Mouse (Mus musculus): ENCODE measurements around the gene Kdm2b. TPM values are rescaled to one million over a fixed set of nuclear protein-coding genes. Genes with fewer than 3 reads are reported as not detected.

The Kdm2b gene
- polyA plus RNA-seq, 1 experiment, result 65.1 TPM

DNA sequence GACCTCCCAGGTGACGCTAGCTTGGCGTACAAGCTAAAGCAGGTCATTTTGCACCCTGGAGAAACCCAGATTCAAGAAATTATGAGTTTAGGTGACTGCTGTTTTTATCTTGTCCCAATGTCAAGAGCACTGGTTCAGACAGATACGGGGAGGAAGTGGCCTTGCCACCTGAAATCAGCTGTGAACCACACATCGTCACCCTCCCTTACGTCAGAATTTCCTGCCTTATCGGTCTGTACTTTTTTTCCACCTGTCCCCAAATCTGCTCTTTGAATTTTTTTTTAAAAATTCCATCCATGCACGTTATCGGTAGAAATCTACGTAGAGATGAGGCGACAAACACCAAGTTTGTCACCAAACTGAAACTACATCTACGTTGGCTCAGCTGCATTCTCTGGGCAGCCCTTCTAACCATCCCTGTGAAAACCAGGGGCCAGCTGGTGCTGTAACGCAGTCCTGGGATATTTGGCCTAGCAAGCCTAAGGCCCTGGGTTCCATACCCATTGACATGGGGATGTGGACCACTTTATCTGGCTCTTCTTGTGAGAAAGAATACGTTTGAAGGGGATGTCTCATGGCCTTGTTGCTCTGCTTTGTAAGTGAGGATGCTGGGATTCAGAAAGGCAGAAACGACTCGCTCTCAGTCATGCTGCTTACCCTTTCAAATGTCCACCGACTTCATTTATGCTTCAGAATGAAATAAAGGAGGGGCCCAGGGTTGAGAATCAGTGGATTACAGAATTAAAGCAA, 963 bp upstream of the Kdm2b start:
- H3K4me3 ChIP-seq (ENCODE audit: control insufficient read depth, insufficient read depth, low read length), result peak overlapping the region; percentile 26

DNA sequence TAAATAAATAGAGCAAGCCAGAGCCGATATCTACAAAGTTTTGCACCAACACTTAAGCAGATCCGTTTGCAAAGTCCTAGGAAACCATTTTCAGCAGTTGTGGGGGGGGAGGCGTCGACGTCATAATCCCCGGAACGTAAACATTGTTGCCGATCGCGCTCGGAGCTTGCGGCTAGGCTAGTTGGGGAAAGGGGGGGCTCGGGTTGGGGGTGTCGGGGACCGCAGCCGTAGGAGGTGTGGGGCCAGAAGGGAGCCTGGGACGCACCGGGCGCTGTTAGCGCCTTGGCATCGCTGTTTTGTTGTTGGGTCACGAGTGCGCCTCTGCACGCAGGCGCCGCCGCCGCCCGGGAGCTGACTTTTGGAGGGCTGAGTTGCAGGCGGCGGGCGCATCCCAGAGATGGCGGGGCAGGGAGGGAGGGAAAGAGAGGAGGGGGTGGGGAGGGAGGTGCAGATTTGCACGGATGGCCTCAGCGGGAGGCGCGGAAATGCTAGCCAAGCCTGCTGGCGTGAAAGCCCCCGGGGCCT, 560 bp downstream of the Kdm2b start:
- H3K27me3 ChIP-seq (ENCODE audit: control insufficient read depth, insufficient read depth, low read length), result no peaks in the 10 kb centered on the region
- H3K4me3 ChIP-seq (ENCODE audit: control insufficient read depth, insufficient read depth, low read length), result peak overlapping the region; percentile 76
- H3K4me1 ChIP-seq (replicated peaks; ENCODE audit: control insufficient read depth, insufficient read depth, low read length), result peaks cover 31% of the 10 kb centered on the region
- WGBS, result under 1% methylated on average over 35 of the region's 39 CpGs
- DNase-seq, result peak; percentile 85
- TF ChIP-seq POLR2A (IDR thresholded peaks at IDR 0.05; ENCODE audit: control insufficient read depth, extremely low read depth, insufficient read depth, low read length, poor library complexity) (peak; percentile 60; the same call in 1 of the 2 replicates), CTCF (IDR thresholded peaks at IDR 0.05; ENCODE audit: borderline replicate concordance, control insufficient read depth, extremely low read depth, insufficient read depth, low read length, poor library complexity) (no peak)
- peak overlapping the region; percentile 91 for H3K27ac ChIP-seq (ENCODE audit: control insufficient read depth, insufficient read depth, low read length)
- no peaks in the 10 kb centered on the region for H3K36me3 ChIP-seq (ENCODE audit: control insufficient read depth, insufficient read depth, low read length)

More for the DNA sequence above, 963 bp upstream of the Kdm2b start:
- Histone ChIP-seq H3K27me3 (ENCODE audit: control insufficient read depth, insufficient read depth, low read length) (no peaks in the 10 kb centered on the region), H3K27ac (ENCODE audit: control insufficient read depth, insufficient read depth, low read length) (peak overlapping the region; percentile 91), H3K36me3 (ENCODE audit: control insufficient read depth, insufficient read depth, low read length) (no peaks in the 10 kb centered on the region), H3K4me1 (replicated peaks; ENCODE audit: control insufficient read depth, insufficient read depth, low read length) (peaks cover 39% of the 10 kb centered on the region)
- WGBS, result 17% methylated on average over 16 of the region's 16 CpGs
- peak; percentile 72 for DNase-seq
- TF ChIP-seq POLR2A (IDR thresholded peaks at IDR 0.05; ENCODE audit: control insufficient read depth, extremely low read depth, insufficient read depth, low read length, poor library complexity) (no peak), CTCF (IDR thresholded peaks at IDR 0.05; ENCODE audit: borderline replicate concordance, control insufficient read depth, extremely low read depth, insufficient read depth, low read length, poor library complexity) (no peak)

DNA sequence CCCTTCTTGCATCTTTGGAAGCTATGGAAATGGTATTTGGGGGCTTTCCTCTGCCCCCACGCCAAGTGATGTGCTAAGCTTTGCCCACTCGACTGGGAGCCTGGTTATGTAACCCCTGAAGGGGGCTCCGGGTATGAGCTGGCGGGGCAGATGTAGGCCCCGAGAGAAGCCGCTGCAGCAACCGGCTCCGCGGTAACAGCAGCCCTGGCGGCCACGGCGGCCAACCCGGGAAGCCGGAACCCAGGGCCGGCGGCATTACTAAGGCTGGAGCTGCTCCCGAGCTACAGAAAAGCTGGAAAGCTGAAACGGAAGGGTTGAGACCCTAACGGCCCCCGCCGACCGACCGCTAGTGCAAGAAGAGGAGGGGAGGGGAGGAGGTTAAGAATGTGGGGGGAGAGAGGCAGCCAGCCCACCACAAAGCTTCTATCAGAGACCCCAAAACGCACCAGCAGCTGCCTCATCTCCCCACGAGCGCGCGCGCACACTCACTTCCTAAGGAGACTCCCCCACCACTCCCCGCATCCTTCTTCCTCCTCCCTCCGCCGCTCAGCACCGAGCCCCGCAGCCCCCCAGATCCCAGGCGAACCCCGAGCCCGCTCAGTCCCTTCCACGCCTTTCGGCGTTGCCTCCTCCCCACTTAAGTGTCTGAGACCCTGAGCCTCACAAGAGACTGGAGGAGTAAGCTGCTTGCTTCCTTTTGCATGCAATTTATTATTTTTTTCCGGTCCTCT, 1.4 kb downstream of the Kdm2b start:
- Histone ChIP-seq H3K4me3 (ENCODE audit: control insufficient read depth, insufficient read depth, low read length) (peak overlapping the region; percentile 61), H3K27ac (ENCODE audit: control insufficient read depth, insufficient read depth, low read length) (peak overlapping the region; percentile 65), H3K27me3 (ENCODE audit: control insufficient read depth, insufficient read depth, low read length) (no peaks in the 10 kb centered on the region), H3K4me1 (replicated peaks; ENCODE audit: control insufficient read depth, insufficient read depth, low read length) (peaks cover 31% of the 10 kb centered on the region), H3K36me3 (ENCODE audit: control insufficient read depth, insufficient read depth, low read length) (no peaks in the 10 kb centered on the region)
- under 1% methylated on average over 41 of the region's 41 CpGs for WGBS
- peak; percentile 75 for DNase-seq
- TF ChIP-seq POLR2A (IDR thresholded peaks at IDR 0.05; ENCODE audit: control insufficient read depth, extremely low read depth, insufficient read depth, low read length, poor library complexity) (0 out of 2 replicates have a peak, but pooled peaks have one; percentile 37), CTCF (IDR thresholded peaks at IDR 0.05; ENCODE audit: borderline replicate concordance, control insufficient read depth, extremely low read depth, insufficient read depth, low read length, poor library complexity) (no peak)

DNA sequence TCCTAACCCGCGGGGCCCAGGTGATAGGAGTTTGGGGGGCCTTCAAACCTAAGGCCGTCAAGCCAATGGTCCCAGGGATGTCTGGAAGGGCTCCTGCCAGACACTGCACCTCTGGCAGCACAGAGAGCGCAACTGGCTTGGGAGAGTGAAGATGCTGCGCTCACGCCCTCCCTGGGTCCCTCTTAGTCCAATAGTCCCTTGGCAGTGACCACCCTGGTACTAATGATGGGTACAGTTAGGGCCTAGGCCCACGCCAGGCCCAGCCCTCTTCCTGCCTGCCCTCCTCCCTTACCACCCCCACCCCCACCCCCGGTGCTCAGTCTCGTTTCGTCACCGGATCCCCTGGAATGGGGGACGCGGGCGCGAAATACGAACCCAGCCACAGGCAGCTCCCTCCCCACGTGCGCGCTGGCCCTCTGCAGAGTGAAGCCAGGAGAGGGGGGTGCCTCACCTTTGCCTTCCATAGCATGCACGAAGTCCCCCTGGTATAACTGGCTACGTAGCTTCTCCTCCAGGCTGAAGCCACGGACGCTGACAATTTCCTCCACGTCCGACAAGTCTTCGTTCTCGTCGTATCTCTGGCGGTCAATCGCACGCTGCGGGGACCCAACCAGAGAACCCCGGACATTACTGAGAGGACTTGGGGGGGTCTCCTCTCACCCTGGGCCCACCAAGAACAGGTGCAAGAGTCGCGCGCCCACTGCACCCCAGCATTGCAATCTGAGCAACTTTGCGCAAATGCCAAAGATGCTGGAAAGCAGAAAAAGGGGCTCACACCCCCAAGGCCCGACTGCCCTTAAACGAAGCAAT, 2.2 kb downstream of the Kdm2b start:
- no peak overlapping the region for H3K27ac ChIP-seq (ENCODE audit: control insufficient read depth, insufficient read depth, low read length)
- no peak for TF ChIP-seq POLR2A (IDR thresholded peaks at IDR 0.05; ENCODE audit: control insufficient read depth, extremely low read depth, insufficient read depth, low read length, poor library complexity)
- TF ChIP-seq CTCF (IDR thresholded peaks at IDR 0.05; ENCODE audit: borderline replicate concordance, control insufficient read depth, extremely low read depth, insufficient read depth, low read length, poor library complexity), result no peak
- peaks cover 29% of the 10 kb centered on the region for H3K4me1 ChIP-seq (replicated peaks; ENCODE audit: control insufficient read depth, insufficient read depth, low read length)
- H3K4me3 ChIP-seq (ENCODE audit: control insufficient read depth, insufficient read depth, low read length), result peak overlapping the region; percentile 61
- H3K27me3 ChIP-seq (ENCODE audit: control insufficient read depth, insufficient read depth, low read length), result no peaks in the 10 kb centered on the region
- peaks cover 3% of the 10 kb centered on the region; the same call in 1 of the 2 replicates for H3K36me3 ChIP-seq (ENCODE audit: control insufficient read depth, insufficient read depth, low read length)
- WGBS, result 14% methylated on average over 39 of the region's 39 CpGs
- peak; percentile 53 for DNase-seq

DNA sequence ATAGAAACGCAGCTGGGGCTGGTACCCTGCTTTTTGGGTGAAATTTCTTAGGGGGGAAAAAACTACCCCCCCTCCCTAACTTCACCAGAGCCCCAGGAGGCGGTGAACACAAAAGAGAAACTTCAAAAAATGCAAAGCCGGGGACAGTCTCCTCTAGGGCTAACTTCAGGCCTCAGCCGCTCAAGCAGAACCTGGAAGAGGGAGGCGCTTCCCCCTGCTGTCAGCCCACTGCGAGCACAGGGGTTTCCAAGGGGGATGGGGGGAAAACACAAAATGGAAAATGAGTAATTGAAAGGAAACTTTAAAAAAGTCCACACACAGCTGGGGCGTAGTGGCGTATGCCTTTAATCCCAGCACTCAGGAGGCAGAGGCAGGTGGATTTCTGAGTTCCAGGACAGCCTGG, 3.5 kb downstream of the Kdm2b start:
- TF ChIP-seq POLR2A (IDR thresholded peaks at IDR 0.05; ENCODE audit: control insufficient read depth, extremely low read depth, insufficient read depth, low read length, poor library complexity) (no peak), CTCF (IDR thresholded peaks at IDR 0.05; ENCODE audit: borderline replicate concordance, control insufficient read depth, extremely low read depth, insufficient read depth, low read length, poor library complexity) (no peak)
- Histone ChIP-seq H3K4me3 (ENCODE audit: control insufficient read depth, insufficient read depth, low read length) (no peak overlapping the region), H3K27me3 (ENCODE audit: control insufficient read depth, insufficient read depth, low read length) (no peaks in the 10 kb centered on the region), H3K4me1 (replicated peaks; ENCODE audit: control insufficient read depth, insufficient read depth, low read length) (peaks cover 24% of the 10 kb centered on the region), H3K27ac (ENCODE audit: control insufficient read depth, insufficient read depth, low read length) (no peak overlapping the region), H3K36me3 (ENCODE audit: control insufficient read depth, insufficient read depth, low read length) (peaks cover 8% of the 10 kb centered on the region; the same call in 1 of the 2 replicates)
- DNase-seq, result no peak
- WGBS, result 89% methylated on average over 8 of the region's 8 CpGs

DNA sequence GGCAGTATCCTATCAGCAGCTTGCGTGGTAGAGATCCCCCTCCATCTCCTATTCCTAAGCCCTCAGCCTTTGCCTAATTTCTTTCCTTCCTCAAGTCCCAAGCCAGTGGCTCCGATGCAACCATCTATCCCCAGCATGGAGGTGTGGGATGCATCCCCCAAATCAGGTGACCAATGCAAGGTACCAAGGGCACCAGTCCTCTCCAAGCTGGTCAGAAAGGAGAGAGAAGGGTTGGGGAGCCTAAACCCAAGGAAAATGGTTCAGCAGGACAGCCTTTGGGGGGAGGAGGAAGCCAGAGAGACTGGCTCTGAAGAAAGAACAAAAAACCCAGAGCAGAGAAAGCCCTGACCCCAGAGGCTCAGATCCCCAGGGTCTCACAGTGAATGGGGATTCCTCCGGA, 4.3 kb downstream of the Kdm2b start:
- Histone ChIP-seq H3K36me3 (ENCODE audit: control insufficient read depth, insufficient read depth, low read length) (peaks cover 13% of the 10 kb centered on the region), H3K27me3 (ENCODE audit: control insufficient read depth, insufficient read depth, low read length) (no peaks in the 10 kb centered on the region), H3K27ac (ENCODE audit: control insufficient read depth, insufficient read depth, low read length) (no peak overlapping the region), H3K4me3 (ENCODE audit: control insufficient read depth, insufficient read depth, low read length) (no peak overlapping the region), H3K4me1 (replicated peaks; ENCODE audit: control insufficient read depth, insufficient read depth, low read length) (peaks cover 19% of the 10 kb centered on the region)
- TF ChIP-seq POLR2A (IDR thresholded peaks at IDR 0.05; ENCODE audit: control insufficient read depth, extremely low read depth, insufficient read depth, low read length, poor library complexity), result no peak
- TF ChIP-seq CTCF (IDR thresholded peaks at IDR 0.05; ENCODE audit: borderline replicate concordance, control insufficient read depth, extremely low read depth, insufficient read depth, low read length, poor library complexity), result no peak
- no peak for DNase-seq
- WGBS, result 94% methylated on average over 3 of the region's 3 CpGs
